Mouse (Mus musculus) erythroblast, embryonic 14.5 days (primary cell): ENCODE results near the gene Pdia4.

ENCODE experiments used
- GATA1 ChIP-seq: IDR thresholded peaks from 2 replicates; pipeline ENCODE4 v1.6.1; 2012; ENCODE audit warnings: low read length, inconsistent platforms, mixed read lengths
- TAL1 ChIP-seq: IDR thresholded peaks from 3 replicates; pipeline ENCODE4 v1.6.1; 2012; ENCODE audit warnings: low read length, inconsistent platforms, mixed read lengths

DNA sequence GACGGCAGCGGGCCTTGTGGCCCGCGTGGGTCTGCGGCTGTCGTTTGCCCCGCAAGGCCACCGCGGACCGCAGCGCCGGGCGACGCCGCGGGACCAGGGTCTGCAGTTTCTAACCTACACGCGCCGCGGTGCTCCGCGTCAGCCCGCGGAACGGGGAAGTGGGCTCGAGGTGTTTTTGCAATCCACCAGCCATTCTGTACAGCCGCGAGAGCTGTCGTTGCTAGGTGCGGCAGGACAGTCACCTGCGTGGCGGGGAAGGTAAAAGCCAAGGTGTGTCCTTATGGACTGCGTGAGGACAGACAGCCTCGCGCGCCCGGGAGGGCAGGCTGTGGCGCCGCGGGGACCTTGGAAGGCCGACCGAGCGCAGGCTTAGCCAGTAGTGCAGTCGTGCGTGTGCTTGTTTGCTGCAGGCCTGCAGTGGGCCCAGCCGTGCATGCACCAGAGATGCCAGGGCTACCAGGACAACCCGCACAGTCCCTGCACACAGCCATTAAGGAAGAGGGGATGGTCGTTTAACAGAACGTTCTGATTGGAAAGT lies 22.8 kb upstream of the Pdia4 start:
- TF ChIP-seq GATA1 (no peak), TAL1 (no peak)
